Mouse (Mus musculus) ovary, postnatal 10 days (tissue): ENCODE results near the gene Birc2.

Source experiments
- DNase-seq: peaks from one replicate; pipeline ENCODE4 v3.0.0; 2022; ENCODE audit warnings: low spot score

Birc2 gene

GRCm38 (mm10) chr9:7846667-7847199, 9.9 kb upstream of the Birc2 start:
- DNase-seq, result no peak

GRCm38 (mm10) chr9:7845216-7845895, 8.5 kb upstream of the Birc2 start:
- no peak for DNase-seq

GRCm38 (mm10) chr9:7841221-7841620, 4.4 kb upstream of the Birc2 start:
- no peak for DNase-seq

- DNase-seq, result no peak
Observed at GRCm38 (mm10) chr9:7837806-7838440, 1.1 kb upstream of the Birc2 start.

- DNase-seq, result peak; percentile 10
Observed at GRCm38 (mm10) chr9:7836331-7836730, 533 bp downstream of the Birc2 start.

GRCm38 (mm10) chr9:7835302-7835701, 1.6 kb downstream of the Birc2 start:
- DNase-seq, result no peak

- no peak for DNase-seq
Observed at GRCm38 (mm10) chr9:7833421-7833820, 3.4 kb downstream of the Birc2 start.

- no peak for DNase-seq
Observed at GRCm38 (mm10) chr9:7829531-7830528, 7.0 kb downstream of the Birc2 start.

- DNase-seq, result no peak
Observed at GRCm38 (mm10) chr9:7828706-7829105, 8.2 kb downstream of the Birc2 start.

GRCm38 (mm10) chr9:7824916-7825315, 11.9 kb downstream of the Birc2 start:
- no peak for DNase-seq

- DNase-seq, result no peak
Observed at GRCm38 (mm10) chr9:7822758-7823157, 14.1 kb downstream of the Birc2 start.

GRCm38 (mm10) chr9:7805101-7805506, 31.8 kb downstream of the Birc2 start:
- DNase-seq, result no peak

- no peak for DNase-seq
Observed at GRCm38 (mm10) chr9:7798555-7798954, 38.3 kb downstream of the Birc2 start.

GRCm38 (mm10) chr9:7797542-7797941, 39.3 kb downstream of the Birc2 start:
- DNase-seq, result no peak

- DNase-seq, result no peak
Observed at GRCm38 (mm10) chr9:7796129-7796864, 40.6 kb downstream of the Birc2 start.

- no peak for DNase-seq
Observed at GRCm38 (mm10) chr9:7795581-7795980, 41.3 kb downstream of the Birc2 start.

GRCm38 (mm10) chr9:7793561-7793960, 43.3 kb downstream of the Birc2 start:
- DNase-seq, result no peak

GRCm38 (mm10) chr9:7790580-7791084, 46.2 kb downstream of the Birc2 start:
- DNase-seq, result no peak

GRCm38 (mm10) chr9:7789764-7790575, 46.9 kb downstream of the Birc2 start:
- no peak for DNase-seq

GRCm38 (mm10) chr9:7788411-7788810, 48.5 kb downstream of the Birc2 start:
- DNase-seq, result no peak

GRCm38 (mm10) chr9:7786086-7786485, 50.8 kb downstream of the Birc2 start:
- no peak for DNase-seq
